Mouse (Mus musculus) forebrain, postnatal 0 days (tissue): ENCODE measurements around the gene Ankrd24. TPM values are rescaled to one million over a fixed set of nuclear protein-coding genes. Genes with fewer than 3 reads are reported as not detected.
A peak's percentile ranks its signal among the peaks of the same experiment; 100 is the strongest.

Experiments
- ATAC-seq: fragments of 200-750 bp; cut with Nextera tagmentation; 2 replicates; pipeline ENCODE4 v1.8.0; 2017; ENCODE audit warnings: mild to moderate bottlenecking, moderate library complexity
- DNase-seq: peaks from one replicate; pipeline ENCODE4 v3.0.0-alpha.2; 2015
- H3K27ac ChIP-seq: fragments of 300-500 bp; sonication (generic); 2 replicates; pipeline ENCODE4 v1.5.1; 2014; ENCODE audit warnings: low read depth, mild to moderate bottlenecking, antibody characterized with exemption, low read length, moderate library complexity, mixed read lengths
- H3K27me3 ChIP-seq: fragments of 300-500 bp; sonication (generic); 2 replicates; pipeline ENCODE4 v1.6.1; 2014; ENCODE audit warnings: mild to moderate bottlenecking, low read length, mixed read lengths; ENCODE audit not compliant: insufficient read depth
- H3K36me3 ChIP-seq: fragments of 300-500 bp; sonication (generic); 2 replicates; pipeline ENCODE4 v1.6.1; 2014; ENCODE audit warnings: mild to moderate bottlenecking, moderate library complexity; ENCODE audit not compliant: insufficient read depth
- H3K4me1 ChIP-seq: fragments of 300-500 bp; sonication (generic); 2 replicates; pipeline ENCODE4 v1.6.1; 2014; ENCODE audit warnings: antibody characterized with exemption; ENCODE audit not compliant: insufficient read depth
- H3K4me2 ChIP-seq: fragments of 300-500 bp; sonication (generic); 2 replicates; pipeline ENCODE4 v1.6.1; 2014; ENCODE audit warnings: low read depth, mild to moderate bottlenecking, moderate library complexity
- H3K4me3 ChIP-seq: fragments of 300-500 bp; sonication (generic); 2 replicates; pipeline ENCODE4 v1.5.1; 2014; ENCODE audit warnings: low read depth, low read length, mixed read lengths
- H3K9ac ChIP-seq: fragments of 300-500 bp; sonication (generic); 2 replicates; pipeline ENCODE4 v1.6.1; 2014; ENCODE audit warnings: mild to moderate bottlenecking
- H3K9me3 ChIP-seq: fragments of 300-500 bp; sonication (generic); 2 replicates; pipeline ENCODE4 v1.6.1; 2016; ENCODE audit warnings: low read length
- CTCF ChIP-seq: sonication (generic); IDR thresholded peaks from 2 replicates; pipeline ENCODE4 v1.5.1; 2016; ENCODE audit warnings: antibody characterized with exemption, control low read depth, low read depth
- WGBS: fragments of 180-500 bp; shearing (Covaris S2); extraction: QIAGEN DNeasy Blood & Tissue Kit; methylation state at CpG from one replicate; pipeline ENCODE4 v1.1.7; 2014; 5-methylcytosine and 5-hydroxymethylcytosine counted together
- polyA plus RNA-seq: library from polyadenylated mRNA; unstranded; fragments of >200 nt; fragmentation: Nextera tagmentation; extraction: Ambion mirVana; gene quantifications from 2 replicates; pipeline ENCODE4 v1.2.1, GENCODE M21; 2015
- total RNA-seq: library from RNA; depleted of rRNA; stranded (reverse); fragments of >200 nt; gene quantifications from 2 replicates; pipeline ENCODE4 v1.2.3, GENCODE M21; 2014

Gene Ankrd24
- total and polyA plus RNA-seq, 2 experiments from 2014 or later: 11.4 to 63.6 TPM

DNA sequence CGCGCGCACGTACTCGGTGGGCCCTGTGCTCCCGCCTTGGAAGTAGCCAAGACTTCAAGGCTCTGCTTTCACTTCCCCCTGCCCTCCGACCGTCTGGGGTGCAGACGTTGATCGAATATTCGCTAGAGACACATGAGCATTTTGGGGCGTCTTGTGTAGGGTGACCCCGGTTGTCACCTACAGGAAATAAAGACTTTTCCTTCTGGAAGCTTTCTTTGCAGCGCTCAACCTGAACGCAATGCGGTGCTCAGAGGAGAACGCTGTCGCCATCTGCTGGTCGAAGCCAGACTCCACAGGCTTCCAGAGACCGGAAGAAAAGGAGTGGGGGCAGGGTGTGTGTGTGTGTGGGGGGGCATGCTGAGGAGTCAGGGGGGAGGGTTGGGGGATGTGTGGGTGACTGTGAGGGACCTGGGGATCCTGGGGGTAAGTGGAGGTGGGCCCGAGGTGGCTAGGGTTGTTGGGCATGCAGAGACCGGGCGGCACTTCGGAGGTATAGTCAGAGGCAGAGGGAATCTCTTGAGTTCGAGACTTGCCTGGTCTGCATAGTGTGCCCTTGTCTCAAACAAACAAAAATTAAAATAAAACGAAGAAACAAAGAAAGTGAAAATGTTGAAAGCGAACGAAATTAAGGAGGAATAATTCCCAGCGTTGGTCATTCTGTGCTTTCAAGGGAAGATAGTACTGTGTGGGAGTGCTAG, 23.2 kb upstream of the Ankrd24 start:
- peak; percentile 97 for DNase-seq

DNA sequence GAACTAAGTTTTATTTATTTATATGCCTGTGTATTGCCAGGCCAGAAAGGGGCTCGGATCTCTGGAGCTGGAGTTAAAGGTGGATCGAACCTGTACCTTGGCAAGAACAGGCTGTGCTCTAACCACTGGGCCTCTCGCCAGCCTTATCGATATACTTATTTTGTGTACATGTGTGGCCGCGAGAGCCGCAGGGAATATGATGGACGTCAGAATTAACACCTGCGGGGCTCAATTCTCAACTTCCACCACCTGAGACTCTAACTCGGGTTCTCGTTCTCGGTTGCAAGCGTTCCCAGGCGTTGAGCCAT, 22.7 kb upstream of the Ankrd24 start:
- H3K4me3 ChIP-seq: peak overlapping the region; percentile 66
- ATAC-seq (no peak), DNase-seq (no peak)
- H3K9me3 ChIP-seq: no peaks in the 10 kb centered on the region
- 2% methylated on average over 14 of the region's 14 CpGs for WGBS
- no peak for TF ChIP-seq CTCF
- H3K27ac ChIP-seq: peak overlapping the region; percentile 90
- H3K9ac ChIP-seq: peak overlapping the region; percentile 54
- H3K4me2 ChIP-seq: peak overlapping the region; percentile 72
- peaks cover 11% of the 10 kb centered on the region for H3K4me1 ChIP-seq
- H3K36me3 ChIP-seq: no peaks in the 10 kb centered on the region
- no peaks in the 10 kb centered on the region for H3K27me3 ChIP-seq

More for the DNA sequence above, 23.2 kb upstream of the Ankrd24 start:
- Histone ChIP-seq H3K4me3 (peak overlapping the region; percentile 66), H3K9me3 (no peaks in the 10 kb centered on the region), H3K4me1 (peaks cover 12% of the 10 kb centered on the region), H3K4me2 (peak overlapping the region; percentile 72), H3K36me3 (no peaks in the 10 kb centered on the region), H3K27ac (peak overlapping the region; percentile 90), H3K27me3 (no peaks in the 10 kb centered on the region), H3K9ac (peak overlapping the region; percentile 54)
- ATAC-seq: peak; percentile 63
- WGBS: 20% methylated on average over 29 of the region's 29 CpGs
- peak; percentile 93 for TF ChIP-seq CTCF

DNA sequence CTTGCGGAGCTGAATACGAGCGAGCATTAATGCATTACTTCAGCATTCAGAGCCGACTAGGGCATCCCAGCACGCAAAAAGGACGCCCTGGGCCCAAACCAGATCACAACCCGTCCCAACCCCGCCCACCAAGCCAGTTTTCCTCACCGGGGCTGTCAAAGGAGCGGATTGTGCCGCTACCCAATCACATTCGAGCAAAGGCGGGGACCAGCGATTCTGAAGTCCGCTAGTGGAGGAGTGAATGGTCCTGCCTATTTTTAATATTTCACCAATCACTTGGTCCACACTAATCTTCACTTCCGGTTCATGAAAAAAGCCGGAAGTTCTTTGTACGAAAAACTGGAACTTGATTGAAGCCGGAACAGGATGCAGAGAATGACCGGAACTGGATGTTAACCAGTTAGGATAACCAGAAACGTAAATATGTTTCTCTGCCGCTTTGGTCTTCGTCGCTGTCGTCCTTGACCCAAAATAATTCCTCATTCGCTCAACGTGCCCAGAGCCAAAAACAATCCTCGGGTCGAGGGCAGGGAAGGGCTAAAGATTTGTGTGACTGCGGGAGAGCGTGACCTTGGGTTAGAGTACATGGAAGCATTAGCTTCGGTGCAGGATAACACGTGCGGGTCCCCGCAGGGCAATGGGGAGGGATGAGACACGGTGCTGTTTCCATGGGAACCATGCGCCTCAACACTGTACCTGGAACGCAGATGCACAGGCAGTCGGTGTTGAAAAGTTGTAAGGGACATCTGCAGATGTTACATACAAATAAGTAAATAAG, 22.2 kb upstream of the Ankrd24 start, which contains the start of gene BC025920:
TSS of gene BC025920 (plus strand) at position 297 of the 778 bp plus-strand sequence.
- peaks cover 8% of the 10 kb centered on the region for H3K4me1 ChIP-seq
- WGBS: under 1% methylated on average over 39 of the region's 39 CpGs
- peak within 1 kb of the TSS; percentile 78 for H3K9ac ChIP-seq
- peak; percentile 93 for ATAC-seq
- H3K27me3 ChIP-seq: no peaks in the 10 kb centered on the region
- peak within 1 kb of the TSS; percentile 92 for H3K4me2 ChIP-seq
- TF ChIP-seq CTCF: no peak
- DNase-seq: peak; percentile 96
- peak within 1 kb of the TSS; percentile 66 for H3K4me3 ChIP-seq
- H3K9me3 ChIP-seq: no peaks in the 10 kb centered on the region
- H3K36me3 ChIP-seq: no peaks in the 10 kb centered on the region
- H3K27ac ChIP-seq: peak within 1 kb of the TSS; percentile 91

DNA sequence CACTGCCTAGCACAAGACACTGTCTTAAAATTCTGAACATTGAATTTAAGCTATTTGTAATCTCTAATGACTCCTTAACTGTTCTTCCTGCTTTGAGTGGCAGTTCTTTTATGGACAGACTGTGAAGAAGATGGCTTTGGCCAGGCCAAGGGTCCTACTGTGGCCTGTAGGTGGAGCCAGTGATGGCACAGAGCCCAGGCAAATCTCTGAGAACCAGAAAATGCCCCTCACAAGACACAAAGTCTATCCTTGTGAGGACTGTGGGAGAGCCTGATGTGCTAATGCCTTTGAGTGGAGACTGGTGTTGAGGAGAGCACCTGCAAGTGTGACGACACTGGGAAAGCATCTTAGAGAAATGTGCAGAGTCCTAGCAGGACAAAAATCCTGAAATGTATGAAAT, 20.0 kb upstream of the Ankrd24 start:
- ATAC-seq: no peak
- peak; percentile 27; the same call in 1 of the 2 replicates for TF ChIP-seq CTCF

DNA sequence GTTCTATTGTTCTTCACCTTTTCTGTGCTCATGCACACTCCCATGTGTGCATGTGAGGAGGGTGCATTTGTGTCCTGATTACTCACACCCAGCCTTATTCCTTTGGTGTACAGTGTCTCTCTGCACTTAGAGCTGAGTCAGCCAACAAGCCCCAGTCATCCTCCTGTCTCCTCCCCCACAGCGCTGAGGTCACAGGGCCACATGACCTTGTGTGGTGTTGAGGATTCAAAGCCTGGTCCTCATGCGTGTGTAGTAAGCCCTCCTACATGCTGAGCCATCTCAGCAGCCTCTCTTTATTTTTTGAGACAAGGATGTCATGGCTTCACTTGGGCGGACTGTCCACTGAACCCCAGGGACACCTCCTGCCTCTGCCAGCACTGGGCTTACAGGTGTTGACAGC, 15.6 kb upstream of the Ankrd24 start:
- TF ChIP-seq CTCF: no peak
- Histone ChIP-seq H3K9me3 (no peaks in the 10 kb centered on the region), H3K27me3 (no peaks in the 10 kb centered on the region), H3K4me3 (no peak overlapping the region), H3K9ac (no peak overlapping the region), H3K27ac (no peak overlapping the region), H3K4me2 (no peak overlapping the region), H3K4me1 (no peaks in the 10 kb centered on the region), H3K36me3 (no peaks in the 10 kb centered on the region)
- WGBS: 72% methylated on average over 3 of the region's 3 CpGs
- ATAC-seq (no peak), DNase-seq (no peak)

More for the DNA sequence above, 20.0 kb upstream of the Ankrd24 start:
- 79% methylated on average over 1 of the region's 1 CpGs for WGBS
- H3K9me3 ChIP-seq: no peaks in the 10 kb centered on the region
- no peak overlapping the region for H3K4me2 ChIP-seq
- no peak for DNase-seq
- H3K4me3 ChIP-seq: no peak overlapping the region
- no peaks in the 10 kb centered on the region for H3K27me3 ChIP-seq
- H3K9ac ChIP-seq: no peak overlapping the region
- H3K36me3 ChIP-seq: no peaks in the 10 kb centered on the region
- peaks cover 6% of the 10 kb centered on the region for H3K4me1 ChIP-seq
- H3K27ac ChIP-seq: no peak overlapping the region

DNA sequence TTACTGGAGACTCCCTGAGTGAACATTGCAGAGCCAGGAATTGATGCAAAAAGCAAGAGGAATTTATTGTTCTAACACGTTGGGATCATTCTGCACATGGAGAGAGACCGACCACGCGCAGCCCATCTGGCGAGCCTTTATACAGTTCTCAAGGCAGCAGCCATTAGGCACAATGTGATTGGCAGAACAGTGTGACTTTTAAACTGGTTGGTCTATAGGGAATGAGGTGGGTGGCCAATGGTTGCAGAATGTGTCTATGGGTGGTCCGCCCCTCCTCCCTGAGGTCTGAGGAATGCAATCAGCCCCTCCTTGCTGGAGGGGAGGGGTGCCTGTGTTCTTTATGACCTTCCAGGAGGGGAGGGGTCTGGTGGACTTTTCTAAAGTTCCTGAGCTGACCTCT, 12.9 kb upstream of the Ankrd24 start:
- Histone ChIP-seq H3K27me3 (no peaks in the 10 kb centered on the region), H3K36me3 (0 out of 2 replicates have a peak, but pooled peaks cover 1% of the 10 kb centered on the region), H3K27ac (no peak overlapping the region), H3K4me3 (no peak overlapping the region), H3K4me2 (no peak overlapping the region), H3K4me1 (no peaks in the 10 kb centered on the region), H3K9ac (no peak overlapping the region), H3K9me3 (no peaks in the 10 kb centered on the region)
- no peak for DNase-seq
- WGBS: 68% methylated on average over 6 of the region's 6 CpGs
- no peak for TF ChIP-seq CTCF
- ATAC-seq: peak; percentile 38; the same call in 1 of the 2 replicates

DNA sequence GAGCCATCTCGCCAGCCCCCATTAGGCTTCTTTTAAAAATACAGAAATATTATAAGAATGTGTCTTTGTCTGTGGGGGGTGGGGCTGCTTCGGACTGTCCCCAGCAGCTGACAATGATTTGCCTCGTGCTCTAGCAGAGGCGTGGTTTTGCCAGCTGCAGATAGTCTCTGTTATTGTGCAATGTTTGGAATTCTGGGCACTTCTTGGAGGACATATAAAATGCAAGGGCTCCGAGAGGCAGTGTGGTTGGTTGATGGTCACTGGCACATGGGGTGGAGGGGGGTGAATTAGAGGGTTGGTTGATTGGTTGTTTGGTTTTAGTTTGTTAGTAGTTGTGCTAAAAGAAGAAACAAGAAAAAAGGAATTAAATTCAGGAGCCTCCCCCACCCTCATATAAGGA, 8.4 kb upstream of the Ankrd24 start:
- DNase-seq (no peak), ATAC-seq (no peak)
- H3K4me3 ChIP-seq: no peak overlapping the region
- H3K9me3 ChIP-seq: no peaks in the 10 kb centered on the region
- no peak for TF ChIP-seq CTCF
- H3K36me3 ChIP-seq: peaks cover 36% of the 10 kb centered on the region
- H3K4me2 ChIP-seq: no peak overlapping the region
- 86% methylated on average over 5 of the region's 5 CpGs for WGBS
- H3K27ac ChIP-seq: no peak overlapping the region
- no peaks in the 10 kb centered on the region for H3K27me3 ChIP-seq
- H3K9ac ChIP-seq: no peak overlapping the region
- no peaks in the 10 kb centered on the region for H3K4me1 ChIP-seq
